Mouse (Mus musculus): ENCODE results near the gene Ank.
A peak's percentile ranks its signal among the peaks of the same experiment; 100 is the strongest.

Ank gene

GRCm38 (mm10) chr15:27539745-27540144 is 73.3 kb downstream of the Ank start:
- DNase-seq = peak in 1 of 2 experiments; percentile 48

- no peak for DNase-seq
Observed at GRCm38 (mm10) chr15:27545203-27545602, 78.7 kb downstream of the Ank start.

DNA sequence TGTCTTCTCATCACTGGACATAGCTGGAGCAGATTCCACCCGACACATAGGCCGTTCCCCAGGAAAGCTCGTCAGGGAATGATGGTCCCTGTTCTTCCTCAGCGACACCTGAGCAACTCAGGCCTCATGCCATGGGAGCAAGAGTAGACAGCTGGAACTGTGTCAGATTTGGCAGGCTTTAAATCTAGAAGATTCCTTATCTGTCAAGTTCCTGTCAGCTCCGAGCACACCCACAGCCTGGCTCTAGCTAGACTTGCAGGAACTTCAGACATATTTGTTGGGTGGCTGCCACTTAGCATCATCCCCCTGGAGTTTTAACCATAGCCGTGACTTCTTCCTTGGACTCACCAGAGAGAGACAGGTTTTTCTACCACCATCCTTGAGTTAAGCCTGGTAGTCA is 81.6 kb downstream of the Ank start:
- DNase-seq = no peak

DNA sequence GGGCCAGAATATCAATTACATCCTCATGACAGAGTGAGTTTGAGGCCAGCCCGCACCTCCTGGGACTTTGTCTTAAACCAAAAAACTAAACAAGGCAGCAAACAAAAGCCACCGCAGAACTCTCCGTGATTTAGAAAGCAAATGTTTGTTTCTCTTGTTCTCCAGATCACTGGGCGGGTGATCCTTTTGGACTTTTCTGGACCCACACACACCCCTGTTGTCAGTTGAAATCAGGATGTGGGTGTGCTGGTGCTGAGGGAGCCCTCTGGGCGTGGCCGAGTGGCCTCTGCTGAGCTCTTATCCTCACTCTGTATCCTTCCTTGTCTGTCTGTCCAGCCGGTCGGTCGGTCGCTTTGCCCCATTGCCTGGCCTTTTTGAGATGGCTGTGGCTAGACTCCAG is 82.6 kb downstream of the Ank start:
- DNase-seq = no peak

DNA sequence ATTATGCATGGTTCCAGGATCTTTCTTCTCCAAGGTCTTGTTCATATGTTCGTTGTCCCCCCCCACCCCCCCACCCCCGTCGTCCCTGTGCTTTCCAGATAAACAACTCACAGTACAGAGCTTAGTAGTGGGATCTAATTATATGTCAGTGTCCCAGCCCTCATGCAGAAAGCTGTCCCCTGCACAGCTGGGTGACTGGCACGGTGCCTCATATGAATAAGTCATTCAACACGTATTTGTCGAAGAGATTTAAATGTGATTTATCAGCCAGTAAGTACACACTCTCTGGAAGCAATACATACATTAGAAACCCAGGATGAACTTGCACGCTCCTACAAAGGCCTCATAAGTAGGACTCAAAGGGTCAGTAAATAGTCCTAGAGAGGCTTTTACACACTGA is 83.4 kb downstream of the Ank start:
- DNase-seq = peak in 1 of 2 experiments; percentile 41

DNA sequence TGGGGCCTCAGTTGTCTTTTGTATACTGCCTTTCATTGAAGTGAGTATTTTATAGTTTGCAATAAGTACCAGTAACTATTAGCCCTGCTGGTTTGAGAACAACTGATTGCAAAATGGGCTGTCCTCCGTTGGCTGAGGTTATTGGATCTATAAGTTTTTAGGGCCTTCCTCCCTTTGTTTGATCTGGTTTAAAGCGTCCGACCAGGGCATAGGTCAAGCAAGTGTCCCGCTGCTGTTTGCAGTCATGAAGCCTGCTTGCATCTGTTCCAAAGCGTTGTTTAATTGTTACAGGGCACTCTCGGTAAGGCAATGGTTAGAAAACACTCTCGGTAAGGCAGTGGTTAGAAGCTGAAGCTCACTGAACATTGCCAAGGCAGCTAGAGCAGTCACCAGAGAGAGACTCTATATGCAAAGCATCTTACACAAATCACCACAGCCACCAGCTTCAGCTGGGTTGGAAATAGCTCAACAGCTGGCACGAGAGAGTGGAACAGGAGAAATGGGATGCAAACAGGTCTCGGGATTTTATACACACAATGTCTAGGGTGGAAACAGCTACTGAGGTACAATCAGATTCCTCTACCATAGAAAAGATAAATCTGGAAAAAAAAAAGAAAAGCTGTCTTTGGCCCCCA is 84.0 kb downstream of the Ank start:
- DNase-seq = no peak

GRCm38 (mm10) chr15:27551117-27552114 is 84.9 kb downstream of the Ank start:
- no peak for DNase-seq

DNA sequence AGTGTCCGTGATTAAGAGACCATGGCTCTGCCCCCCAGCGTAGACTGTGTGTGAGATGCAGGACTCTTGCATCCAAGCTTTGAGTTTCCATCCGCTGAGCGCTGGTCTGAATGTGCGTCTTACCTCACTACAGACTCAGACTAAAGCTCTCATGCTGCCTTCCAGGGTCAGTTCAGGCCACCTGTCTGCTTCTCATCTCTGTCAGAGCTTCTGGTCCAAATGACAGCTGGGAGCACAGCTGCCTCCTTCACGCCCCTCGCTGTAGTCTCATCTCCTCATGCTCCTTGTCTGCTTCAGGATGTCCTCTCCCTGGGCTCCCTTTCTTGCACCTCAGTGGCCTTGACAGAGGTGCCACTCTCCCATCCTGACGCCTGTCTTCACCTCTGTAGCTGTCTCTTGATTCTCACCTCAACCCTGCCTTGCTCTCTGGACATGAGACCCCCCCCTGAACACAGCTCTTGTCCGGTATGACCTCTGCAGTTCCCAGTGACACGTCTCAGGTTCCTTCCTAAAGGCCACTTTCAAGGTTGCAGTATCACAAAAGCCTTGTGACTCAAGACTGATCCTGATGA is 85.7 kb downstream of the Ank start:
- no peak for DNase-seq

GRCm38 (mm10) chr15:27553554-27553953 is 87.1 kb downstream of the Ank start:
- DNase-seq = no peak

GRCm38 (mm10) chr15:27558456-27559147 is 92.1 kb downstream of the Ank start:
- no peak for DNase-seq

DNA sequence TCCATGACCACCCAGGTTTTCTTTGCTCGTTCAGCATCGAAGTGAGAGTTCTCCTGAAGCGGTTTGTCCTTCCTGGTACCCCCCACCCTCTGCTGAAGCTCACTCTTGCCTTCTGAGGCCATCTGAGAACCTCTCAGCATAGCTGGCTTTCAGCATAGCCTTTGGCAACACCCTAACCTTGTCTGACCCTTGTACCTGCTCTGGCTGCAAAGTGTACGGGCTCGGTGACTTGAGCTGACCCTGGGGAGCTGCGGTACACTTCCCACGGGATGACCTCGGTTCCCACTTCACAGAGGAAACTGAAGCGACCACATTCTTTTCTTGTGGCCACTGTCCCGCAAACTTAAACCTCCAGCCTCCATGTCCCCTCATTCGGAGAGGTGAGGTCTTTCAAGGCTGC is 93.8 kb downstream of the Ank start:
- no peak for DNase-seq

- DNase-seq = no peak
Observed at GRCm38 (mm10) chr15:27564106-27565100, 97.9 kb downstream of the Ank start.

DNA sequence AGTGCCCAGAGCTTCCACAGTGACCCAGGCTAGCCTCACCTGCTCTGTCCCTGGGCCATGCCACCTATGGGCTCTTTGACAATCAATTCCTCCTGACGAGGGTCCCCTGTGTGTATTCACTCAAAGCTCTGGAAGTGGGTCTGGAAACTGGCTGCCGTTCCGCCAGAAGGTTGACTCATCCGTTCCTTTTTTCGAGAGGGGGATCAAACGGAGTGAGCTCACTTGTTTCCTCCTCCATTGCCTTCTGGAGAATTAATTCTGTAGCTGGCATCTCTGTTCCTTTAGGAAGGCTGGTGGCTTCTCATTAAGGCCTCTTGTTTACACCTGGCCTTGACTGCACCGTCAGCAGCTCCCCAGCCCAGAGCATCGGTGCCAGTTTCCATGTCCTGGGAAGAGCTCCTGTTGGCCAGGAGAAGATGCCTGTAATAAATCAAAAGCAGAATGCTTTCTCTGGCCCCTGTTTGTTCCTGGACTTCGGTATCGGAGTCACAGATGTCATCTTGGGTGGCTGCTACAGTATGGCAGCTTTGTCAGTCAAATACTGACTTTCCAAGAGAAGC is 99.2 kb downstream of the Ank start:
- no peak for DNase-seq

- no peak for DNase-seq
Observed at GRCm38 (mm10) chr15:27567356-27567755, 100.9 kb downstream of the Ank start.

- no peak for DNase-seq
Observed at GRCm38 (mm10) chr15:27568371-27568770, 101.9 kb downstream of the Ank start.

- DNase-seq = no peak
Observed at GRCm38 (mm10) chr15:27569924-27570323, 103.4 kb downstream of the Ank start.

DNA sequence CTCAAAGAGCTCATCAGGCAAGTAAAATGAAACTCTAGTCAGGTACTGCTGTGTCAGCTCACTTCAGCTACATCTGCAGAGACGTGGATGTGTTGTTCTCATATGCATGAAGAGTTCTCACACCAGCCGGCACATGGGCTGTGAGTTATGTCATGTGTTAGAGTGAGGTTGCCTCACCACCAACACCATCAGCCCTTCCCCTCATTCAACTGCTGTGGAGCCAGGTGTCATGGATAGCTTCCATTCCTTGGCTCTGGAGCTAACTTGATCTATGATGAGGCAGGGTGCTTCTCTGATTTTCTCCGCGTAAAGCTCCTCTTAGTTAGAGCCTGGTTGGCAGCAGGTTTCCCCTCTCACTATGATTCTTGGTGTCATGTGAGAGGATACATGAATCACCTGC is 103.9 kb downstream of the Ank start:
- DNase-seq = no peak

DNA sequence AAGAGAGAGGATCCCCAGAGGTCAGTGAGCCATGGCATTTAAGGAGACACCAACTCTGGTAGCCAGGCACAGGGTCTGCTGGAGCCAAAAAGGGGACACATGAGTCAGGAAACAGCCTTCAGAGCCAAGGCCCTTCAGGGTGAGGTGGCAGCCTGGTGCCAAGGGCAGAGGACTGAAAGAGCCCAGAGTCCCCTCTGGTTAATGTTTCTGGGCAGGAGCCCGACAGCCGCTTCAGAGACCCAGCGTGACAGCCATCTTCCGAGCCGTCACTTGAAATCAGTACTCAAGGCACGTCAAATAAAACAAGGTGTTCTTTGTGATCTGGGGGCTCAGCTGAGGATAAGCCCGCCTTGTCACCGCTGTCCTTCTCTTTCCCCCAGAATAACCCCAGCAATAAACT is 104.7 kb downstream of the Ank start:
- no peak for DNase-seq

DNA sequence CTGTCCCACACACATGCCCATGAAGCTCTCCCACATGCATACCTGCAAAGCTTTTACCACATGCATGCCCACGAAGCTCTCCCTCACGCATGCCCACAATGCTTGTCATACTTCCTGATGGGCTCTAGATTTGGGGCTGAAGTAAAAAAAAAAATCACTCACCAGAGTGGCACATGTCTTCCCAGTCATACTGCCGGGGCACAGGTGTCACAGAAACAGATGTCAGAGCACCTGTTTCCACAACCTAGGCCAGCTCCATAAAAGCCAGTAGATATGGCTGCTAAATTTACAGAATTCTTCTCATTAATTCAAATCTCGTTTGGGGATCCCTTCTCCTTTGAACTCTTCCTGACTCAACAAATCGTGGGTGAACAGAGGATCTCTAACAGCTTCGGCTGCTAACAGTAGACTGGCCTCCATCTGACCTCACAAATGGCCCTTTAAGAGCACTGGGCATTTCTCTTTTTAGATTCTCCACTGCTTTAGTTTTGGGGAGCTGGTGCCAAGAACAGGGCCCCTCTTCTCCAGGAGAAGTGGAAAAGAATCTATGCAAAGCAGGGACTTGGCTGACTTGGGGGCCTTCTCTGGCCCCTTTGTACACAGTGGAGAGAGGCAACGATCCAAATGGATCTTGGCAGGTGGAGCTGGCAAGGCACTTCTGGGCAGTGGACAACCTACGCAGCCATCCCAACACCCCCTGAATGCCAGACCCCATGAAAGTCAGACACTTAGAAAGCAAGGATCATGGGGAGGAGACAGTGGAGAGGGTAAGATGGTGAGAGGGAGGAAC is 108.7 kb downstream of the Ank start:
- DNase-seq = no peak

DNA sequence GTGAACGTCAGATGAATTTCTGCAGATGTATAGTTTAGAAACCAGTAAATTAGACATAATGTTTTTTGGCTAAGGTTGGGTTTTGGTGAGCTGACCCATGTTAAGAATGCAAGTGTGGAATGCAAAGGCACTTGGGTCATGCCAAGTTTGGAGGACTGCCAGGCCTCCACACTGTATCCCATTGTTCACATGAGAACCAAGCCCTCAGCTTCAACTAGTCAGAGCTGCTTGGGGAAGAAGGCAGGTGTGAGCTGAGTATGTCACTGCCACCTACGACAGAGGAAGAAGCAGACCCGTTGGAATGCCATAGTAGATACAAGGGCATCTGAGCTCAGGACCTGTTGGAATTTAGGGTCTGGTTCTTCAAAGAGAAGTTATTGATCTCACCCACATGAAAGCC is 109.5 kb downstream of the Ank start:
- DNase-seq = no peak

DNA sequence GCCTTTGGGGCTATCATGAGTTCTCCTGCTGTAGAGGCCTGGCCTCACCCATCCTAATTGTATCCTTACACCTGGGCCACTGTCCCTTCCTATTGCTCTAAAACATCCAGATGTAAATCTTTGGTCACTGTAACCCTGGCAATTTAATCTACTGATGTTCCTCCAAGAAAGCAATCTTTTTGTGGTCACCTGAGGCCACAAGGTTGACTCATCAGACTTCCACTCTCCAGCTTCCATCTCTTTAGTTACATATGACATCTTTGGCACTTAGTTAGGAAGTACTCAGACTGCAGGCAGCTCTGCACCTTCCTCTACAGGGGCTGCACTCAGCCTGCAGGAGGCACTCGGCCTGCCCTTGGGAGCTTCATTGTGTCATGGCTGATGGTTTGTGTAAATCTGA is 110.4 kb downstream of the Ank start:
- DNase-seq = no peak

All from cerebellum, postnatal 25 days (tissue).